Mouse (Mus musculus): ENCODE measurements at regions not wholly inside any gene's neighbourhood (a gene's known extent, or its start where the extent isn't known, plus 50 kb on each side); places are given as distances from the start of the nearest gene placed in this dataset.

DNA sequence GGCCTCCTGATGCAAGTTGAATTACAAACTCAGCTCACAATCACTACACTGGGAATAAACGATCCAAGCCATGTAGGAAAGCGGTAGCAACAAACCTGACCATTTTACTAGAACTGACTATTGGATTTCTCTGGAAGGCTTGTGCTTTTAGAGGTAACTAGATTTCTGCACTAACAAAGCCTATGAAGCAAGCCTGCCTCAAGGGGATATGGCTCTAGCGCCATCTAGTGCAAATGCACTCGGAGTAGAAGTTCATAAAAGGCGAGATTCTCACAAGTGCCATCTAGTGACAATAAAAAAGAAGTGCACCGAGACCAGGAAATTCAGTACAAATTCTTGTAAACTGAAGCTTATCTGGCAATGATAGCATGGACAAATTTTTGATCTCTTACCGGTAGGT, 364.9 kb upstream of the Fmr1 start:
- DNase-seq (ENCODE audit: low spot score): peak; percentile 39
